Mouse (Mus musculus) kidney, adult 2 months (tissue): ENCODE results near the gene Zmiz1.

Source experiments
- CTCF ChIP-seq: fragments of 200-500 bp; conservative IDR thresholded peaks from 2 replicates; pipeline ENCODE4 v1.5.1; 2011; ENCODE audit warnings: low read depth, mild to moderate bottlenecking, control low read depth, low read length, moderate library complexity, mixed read lengths; ENCODE audit not compliant: insufficient read depth, insufficient read length
- POLR2A ChIP-seq: fragments of 200-500 bp; IDR thresholded peaks from one replicate; pipeline ENCODE4 v1.6.1; 2011; ENCODE audit warnings: low read depth, low read length, control low read depth

- TF ChIP-seq POLR2A (no peak), CTCF (no peak)
Measured at GRCm38 (mm10) chr14:25623698-25624097, 164.7 kb downstream of the Zmiz1 start.
